Mouse (Mus musculus) adrenal gland (tissue): ENCODE data around the gene C3.

Source experiments
- intact Hi-C: fragments of 180-260 bp; cut with DNase I; formaldehyde crosslinking; loops from one replicate; pipeline ENCODE4 v1.15.1; 2025
- microRNA-seq, 2 experiments: library from miRNA; unstranded; fragments of <30 nt; microRNA quantifications; one replicate each; pipeline ENCODE4; 2019

C3 gene

GRCm38 (mm10) chr17:57170616-57171260 is 57.2 kb downstream of the C3 start:
- intact Hi-C loops, result no loop called here

- intact Hi-C loops, result loop anchor here (1.0 to 2.0 kb wide), 2 partner anchors 71 to 170 kb away; partner anchors contain the start of gene Alkbh7
Measured at GRCm38 (mm10) chr17:57166800-57167791, 60.8 kb downstream of the C3 start.

Small RNAs within 50 kb of the gene (microRNA-seq; reads per million reads assigned to microRNA genes)
- 0 to 0.49 reads per million in 2 experiments for gene Mir6978
